Mouse (Mus musculus) hindbrain, embryonic 12.5 days (tissue): ENCODE data around the gene Scd4. TPM values are rescaled to one million over a fixed set of nuclear protein-coding genes. Genes with fewer than 3 reads are reported as not detected.

Experiments
- ATAC-seq: fragments of 200-750 bp; cut with Nextera tagmentation; 2 replicates; pipeline ENCODE4 v1.8.0; 2017; ENCODE audit warnings: moderate TSS enrichment; ENCODE audit not compliant: low FRiP score
- H3K27ac ChIP-seq: fragments of 300-500 bp; sonication (generic); 2 replicates; pipeline ENCODE4 v1.5.1; 2016; ENCODE audit warnings: mild to moderate bottlenecking
- H3K27me3 ChIP-seq: fragments of 300-500 bp; sonication (generic); 2 replicates; pipeline ENCODE4 v1.6.1; 2016; ENCODE audit warnings: mild to moderate bottlenecking
- H3K36me3 ChIP-seq: fragments of 300-500 bp; sonication (generic); 2 replicates; pipeline ENCODE4 v1.6.1; 2016; ENCODE audit warnings: mild to moderate bottlenecking
- H3K4me1 ChIP-seq: fragments of 300-500 bp; sonication (generic); 2 replicates; pipeline ENCODE4 v1.6.1; 2016
- H3K4me2 ChIP-seq: fragments of 300-500 bp; sonication (generic); replicated peaks from 2 replicates; pipeline ENCODE4 v1.6.1; 2016; ENCODE audit warnings: mild to moderate bottlenecking
- H3K4me3 ChIP-seq: fragments of 300-500 bp; sonication (generic); 2 replicates; pipeline ENCODE4 v1.5.1; 2016; ENCODE audit warnings: mild to moderate bottlenecking
- H3K9ac ChIP-seq: fragments of 300-500 bp; sonication (generic); 2 replicates; pipeline ENCODE4 v1.6.1; 2016; ENCODE audit warnings: mild to moderate bottlenecking, moderate library complexity
- H3K9me3 ChIP-seq: fragments of 300-500 bp; sonication (generic); replicated peaks from 2 replicates; pipeline ENCODE4 v1.6.1; 2016; ENCODE audit warnings: mild to moderate bottlenecking
- WGBS: fragments of 180-500 bp; shearing (Covaris S2); methylation state at CpG from one replicate; pipeline ENCODE4 v1.1.7; 2016; 5-methylcytosine and 5-hydroxymethylcytosine counted together
- polyA plus RNA-seq: library from polyadenylated mRNA; unstranded; fragments of >200 nt; fragmentation: Nextera tagmentation; extraction: Ambion mirVana; gene quantifications from 2 replicates; pipeline ENCODE4 v1.2.1, GENCODE M21; 2016

Gene Scd4
- polyA plus RNA-seq, 1 experiment from 2014 or later = 0.10 TPM

GRCm38 (mm10) chr19:44293769-44294551 is 38.9 kb upstream of the Scd4 start:
- Histone ChIP-seq H3K27ac (peak overlapping the region; percentile 98), H3K27me3 (no peaks in the 10 kb centered on the region), H3K36me3 (peaks cover 39% of the 10 kb centered on the region), H3K4me2 (peak overlapping the region; percentile 91), H3K9ac (peak overlapping the region; percentile 99), H3K4me1 (peaks cover 48% of the 10 kb centered on the region), H3K4me3 (peak overlapping the region; percentile 89), H3K9me3 (no peaks in the 10 kb centered on the region)
- WGBS = 1% methylated on average over 30 of the region's 31 CpGs
- ATAC-seq = peak; percentile 98

- Histone ChIP-seq H3K36me3 (peaks cover 45% of the 10 kb centered on the region), H3K4me3 (peak overlapping the region; percentile 89), H3K9ac (peak overlapping the region; percentile 99), H3K9me3 (no peaks in the 10 kb centered on the region), H3K27me3 (no peaks in the 10 kb centered on the region), H3K27ac (peak overlapping the region; percentile 98), H3K4me1 (peaks cover 55% of the 10 kb centered on the region), H3K4me2 (peak overlapping the region; percentile 91)
- WGBS = under 1% methylated on average over 14 of the region's 14 CpGs
- ATAC-seq = peak; percentile 44
Observed at GRCm38 (mm10) chr19:44294588-44295041, 38.3 kb upstream of the Scd4 start.

GRCm38 (mm10) chr19:44295251-44295650 is 37.6 kb upstream of the Scd4 start:
- peaks cover 61% of the 10 kb centered on the region for H3K4me1 ChIP-seq
- no peaks in the 10 kb centered on the region for H3K9me3 ChIP-seq
- no peak for ATAC-seq
- 4% methylated on average over 3 of the region's 3 CpGs for WGBS
- H3K36me3 ChIP-seq = peaks cover 51% of the 10 kb centered on the region
- peak overlapping the region; percentile 89 for H3K4me3 ChIP-seq
- no peaks in the 10 kb centered on the region for H3K27me3 ChIP-seq
- H3K9ac ChIP-seq = peak overlapping the region; percentile 99
- 0 out of 2 replicates have a peak overlapping the region, but pooled peaks have one; percentile 30 for H3K27ac ChIP-seq
- H3K4me2 ChIP-seq = peak overlapping the region; percentile 91

GRCm38 (mm10) chr19:44295741-44296140 is 37.2 kb upstream of the Scd4 start:
- ATAC-seq = no peak
- Histone ChIP-seq H3K4me2 (peak overlapping the region; percentile 91), H3K9me3 (no peaks in the 10 kb centered on the region), H3K36me3 (peaks cover 56% of the 10 kb centered on the region), H3K27ac (peak overlapping the region; percentile 24; the same call in 1 of the 2 replicates), H3K9ac (peak overlapping the region; percentile 99), H3K27me3 (no peaks in the 10 kb centered on the region), H3K4me1 (peaks cover 66% of the 10 kb centered on the region), H3K4me3 (peak overlapping the region; percentile 89)
- WGBS = 4% methylated on average over 4 of the region's 4 CpGs

- peaks cover 70% of the 10 kb centered on the region for H3K4me1 ChIP-seq
- H3K4me2 ChIP-seq = peak overlapping the region; percentile 91
- H3K4me3 ChIP-seq = peak overlapping the region; percentile 89
- WGBS = 27% methylated on average over 7 of the region's 7 CpGs
- H3K9me3 ChIP-seq = no peaks in the 10 kb centered on the region
- peaks cover 61% of the 10 kb centered on the region for H3K36me3 ChIP-seq
- H3K27ac ChIP-seq = peak overlapping the region; percentile 45
- H3K9ac ChIP-seq = peak overlapping the region; percentile 99
- no peaks in the 10 kb centered on the region for H3K27me3 ChIP-seq
- ATAC-seq = no peak
Observed at GRCm38 (mm10) chr19:44296186-44296585, 36.7 kb upstream of the Scd4 start.

GRCm38 (mm10) chr19:44297068-44297760 is 35.7 kb upstream of the Scd4 start:
- Histone ChIP-seq H3K9ac (peak overlapping the region; percentile 99), H3K27ac (peak overlapping the region; percentile 45), H3K9me3 (no peaks in the 10 kb centered on the region), H3K4me2 (peak overlapping the region; percentile 91), H3K4me1 (peaks cover 71% of the 10 kb centered on the region), H3K27me3 (no peaks in the 10 kb centered on the region), H3K4me3 (peak overlapping the region; percentile 89), H3K36me3 (peaks cover 71% of the 10 kb centered on the region)
- 65% methylated on average over 8 of the region's 8 CpGs for WGBS
- ATAC-seq = no peak

- ATAC-seq = no peak
- Histone ChIP-seq H3K27ac (no peak overlapping the region), H3K9me3 (no peaks in the 10 kb centered on the region), H3K4me1 (peaks cover 67% of the 10 kb centered on the region), H3K36me3 (peaks cover 77% of the 10 kb centered on the region), H3K9ac (peak overlapping the region; percentile 99), H3K4me2 (peak overlapping the region; percentile 91), H3K4me3 (peak overlapping the region; percentile 89), H3K27me3 (no peaks in the 10 kb centered on the region)
- WGBS = 79% methylated on average over 9 of the region's 9 CpGs
Observed at GRCm38 (mm10) chr19:44297862-44298261, 35.0 kb upstream of the Scd4 start.

GRCm38 (mm10) chr19:44299078-44299477 is 33.8 kb upstream of the Scd4 start:
- Histone ChIP-seq H3K27me3 (no peaks in the 10 kb centered on the region), H3K4me2 (peak overlapping the region; percentile 91), H3K27ac (no peak overlapping the region), H3K36me3 (peaks cover 89% of the 10 kb centered on the region), H3K4me3 (peak overlapping the region; percentile 89), H3K9me3 (no peaks in the 10 kb centered on the region), H3K4me1 (peaks cover 65% of the 10 kb centered on the region), H3K9ac (peak overlapping the region; percentile 99)
- WGBS = 87% methylated on average over 9 of the region's 9 CpGs
- no peak for ATAC-seq

- Histone ChIP-seq H3K9ac (0 out of 2 replicates have a peak overlapping the region, but pooled peaks have one; percentile 19), H3K4me1 (peaks cover 68% of the 10 kb centered on the region), H3K4me3 (peak overlapping the region; percentile 13; the same call in 1 of the 2 replicates), H3K36me3 (peaks cover 97% of the 10 kb centered on the region), H3K9me3 (no peaks in the 10 kb centered on the region), H3K27me3 (no peaks in the 10 kb centered on the region), H3K4me2 (peak overlapping the region; percentile 38), H3K27ac (no peak overlapping the region; the same call in 1 of the 2 replicates)
- no peak for ATAC-seq
- 83% methylated on average over 6 of the region's 6 CpGs for WGBS
Observed at GRCm38 (mm10) chr19:44299902-44300301, 33.0 kb upstream of the Scd4 start.

GRCm38 (mm10) chr19:44300520-44300919 is 32.4 kb upstream of the Scd4 start:
- H3K4me3 ChIP-seq = peak overlapping the region; percentile 13; the same call in 1 of the 2 replicates
- H3K27me3 ChIP-seq = no peaks in the 10 kb centered on the region
- peak overlapping the region; percentile 38 for H3K4me2 ChIP-seq
- no peaks in the 10 kb centered on the region for H3K9me3 ChIP-seq
- H3K36me3 ChIP-seq = peaks cover 99% of the 10 kb centered on the region
- H3K9ac ChIP-seq = 0 out of 2 replicates have a peak overlapping the region, but pooled peaks have one; percentile 13
- no peak for ATAC-seq
- H3K4me1 ChIP-seq = peaks cover 71% of the 10 kb centered on the region
- WGBS = 84% methylated on average over 7 of the region's 7 CpGs
- no peak overlapping the region for H3K27ac ChIP-seq

GRCm38 (mm10) chr19:44301176-44301575 is 31.7 kb upstream of the Scd4 start:
- no peaks in the 10 kb centered on the region for H3K9me3 ChIP-seq
- peak overlapping the region; percentile 38; the same call in 1 of the 2 replicates for H3K4me2 ChIP-seq
- ATAC-seq = no peak
- peaks cover 69% of the 10 kb centered on the region for H3K4me1 ChIP-seq
- WGBS = 77% methylated on average over 16 of the region's 16 CpGs
- no peak overlapping the region for H3K4me3 ChIP-seq
- no peak overlapping the region for H3K9ac ChIP-seq
- no peak overlapping the region for H3K27ac ChIP-seq
- H3K27me3 ChIP-seq = no peaks in the 10 kb centered on the region
- H3K36me3 ChIP-seq = peaks cover 99% of the 10 kb centered on the region

- 85% methylated on average over 9 of the region's 9 CpGs for WGBS
- Histone ChIP-seq H3K4me2 (no peak overlapping the region), H3K9me3 (no peaks in the 10 kb centered on the region), H3K9ac (no peak overlapping the region), H3K4me1 (peaks cover 65% of the 10 kb centered on the region), H3K27me3 (no peaks in the 10 kb centered on the region), H3K36me3 (peaks cover 99% of the 10 kb centered on the region), H3K4me3 (no peak overlapping the region), H3K27ac (no peak overlapping the region)
- ATAC-seq = no peak
Observed at GRCm38 (mm10) chr19:44301671-44302305, 31.1 kb upstream of the Scd4 start.
